Mouse (Mus musculus) T-cell, adult 66 days (primary cell): ENCODE measurements around the gene Cacna1h. TPM values are rescaled to one million over a fixed set of nuclear protein-coding genes. Genes with fewer than 3 reads are reported as not detected.

ENCODE experiments used
- total RNA-seq, 2 experiments: library from RNA; stranded (reverse); gene quantifications; 3 replicates in 1 of 2; 4 replicates in 1 of 2; pipeline ENCODE4 v1.2.4; 2023

The Cacna1h gene
- total RNA-seq, result not detected

DNA sequence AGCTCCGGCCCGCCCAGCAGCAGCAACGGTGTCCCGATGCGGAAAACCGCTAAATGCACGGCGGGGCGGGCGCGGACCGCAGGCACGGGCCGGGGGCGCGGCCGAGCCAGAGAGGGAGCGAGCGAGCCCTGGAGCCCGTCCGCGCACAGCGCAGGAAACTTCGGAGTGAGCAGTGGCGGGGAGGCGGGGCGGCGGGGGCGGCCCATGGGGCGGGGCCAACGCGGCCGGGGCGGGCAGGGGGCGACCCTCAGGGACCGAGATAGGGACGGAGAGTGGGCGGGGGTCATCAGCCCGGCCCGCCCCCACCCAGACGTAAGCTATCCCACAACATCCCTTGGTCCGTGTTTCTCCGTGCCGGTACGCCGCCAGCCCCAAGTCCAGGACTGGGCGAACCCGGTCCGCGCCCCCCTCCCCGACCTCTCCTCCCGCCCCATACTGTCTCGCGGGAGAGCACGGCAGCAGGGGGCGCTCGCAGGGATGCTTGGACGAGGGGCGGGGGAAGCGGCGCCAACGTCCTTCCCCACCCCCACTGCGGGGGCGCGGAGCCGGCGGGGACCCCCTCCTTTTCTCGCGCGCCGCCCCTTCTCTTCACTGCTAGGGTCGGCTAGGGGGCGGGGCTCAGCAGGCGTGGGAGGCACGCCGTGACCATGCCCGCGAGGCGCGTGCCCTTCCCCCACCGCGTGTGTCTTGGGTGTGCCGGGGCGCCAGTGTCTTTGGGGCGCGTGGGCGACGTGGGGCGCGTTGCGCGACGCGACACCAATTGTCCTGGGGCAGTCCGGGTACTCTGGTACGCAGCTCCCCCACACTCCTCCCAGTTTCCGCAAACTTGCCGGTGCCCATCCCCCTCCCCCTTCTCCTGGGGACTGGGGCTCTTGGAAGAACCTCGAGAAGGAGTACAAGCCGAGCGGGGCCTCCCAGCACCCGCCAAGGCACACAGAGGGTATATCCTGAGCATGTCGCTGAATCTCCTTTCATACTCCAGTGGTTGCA, at the start of gene Cacna1h:
Cacna1h (minus strand) TSS at position 167 of the 990 bp plus-strand sequence.

DNA sequence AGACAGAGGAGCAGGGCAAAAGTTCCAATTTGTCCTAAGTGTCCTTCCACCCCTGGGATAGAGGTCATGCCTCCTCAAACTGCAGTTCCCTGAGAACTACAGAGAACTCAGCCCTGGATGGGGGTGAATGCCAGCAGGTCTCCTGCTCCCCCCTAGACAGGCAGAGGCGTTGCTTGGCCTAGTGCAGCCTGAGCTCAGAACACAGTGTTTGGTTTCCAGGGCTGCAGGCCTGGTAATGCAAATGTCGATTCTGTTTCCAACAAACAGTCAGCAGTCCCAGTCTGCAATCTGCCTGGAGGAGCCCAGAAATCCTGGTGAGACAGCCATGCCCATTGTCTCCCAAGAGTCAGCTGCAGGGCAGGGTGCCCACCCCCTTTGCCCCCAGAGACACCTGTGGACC, 20.7 kb upstream of the Cacna1h start, which contains the start of gene Tekt4:
Tekt4 (plus strand) TSS at position 344 of the 400 bp plus-strand sequence.

DNA sequence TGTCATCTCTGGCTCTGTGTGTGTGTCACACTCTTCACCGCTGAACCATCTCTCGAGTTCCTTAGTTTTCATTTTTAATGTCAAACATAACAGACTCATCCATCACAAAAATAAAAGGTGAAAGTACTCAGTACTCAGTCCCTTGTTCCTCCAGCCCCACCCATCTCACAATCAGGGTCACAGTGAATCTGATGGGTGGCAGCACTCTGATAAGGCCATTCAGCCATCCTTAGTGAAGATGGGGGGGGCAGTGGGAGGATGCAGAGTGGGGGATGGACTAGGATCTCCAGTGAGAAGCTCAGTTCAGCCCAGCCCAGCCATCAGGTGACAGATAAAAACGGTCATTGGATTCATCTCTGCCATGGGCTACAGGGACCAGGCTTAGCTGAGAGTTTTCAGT, 64.6 kb downstream of the Cacna1h start, which contains the start of gene Tpsg1:
Tpsg1 (plus strand) TSS at position 301 of the 400 bp plus-strand sequence.

DNA sequence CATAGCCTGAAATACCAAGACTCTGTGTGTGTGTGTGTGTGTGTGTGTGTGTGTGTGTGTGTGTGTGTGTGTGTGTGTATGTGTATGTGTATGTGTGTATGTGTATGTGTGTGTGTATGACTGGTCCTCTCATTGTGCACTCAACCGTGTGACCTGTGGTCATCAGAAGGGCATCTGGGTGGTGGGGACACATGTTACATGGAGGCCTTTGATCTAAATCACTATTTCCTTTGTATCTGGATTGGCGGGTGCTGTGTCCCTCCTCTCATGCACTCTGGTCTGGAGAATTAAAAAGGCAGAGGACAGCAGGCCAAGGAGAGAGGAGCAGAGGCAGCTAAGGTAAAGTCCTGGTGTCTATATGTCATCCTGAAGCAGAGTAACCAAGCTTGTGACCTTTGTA, 67.6 kb downstream of the Cacna1h start, which contains the start of gene Tpsb2:
Tpsb2 (plus strand) TSS at position 301 of the 400 bp plus-strand sequence.

DNA sequence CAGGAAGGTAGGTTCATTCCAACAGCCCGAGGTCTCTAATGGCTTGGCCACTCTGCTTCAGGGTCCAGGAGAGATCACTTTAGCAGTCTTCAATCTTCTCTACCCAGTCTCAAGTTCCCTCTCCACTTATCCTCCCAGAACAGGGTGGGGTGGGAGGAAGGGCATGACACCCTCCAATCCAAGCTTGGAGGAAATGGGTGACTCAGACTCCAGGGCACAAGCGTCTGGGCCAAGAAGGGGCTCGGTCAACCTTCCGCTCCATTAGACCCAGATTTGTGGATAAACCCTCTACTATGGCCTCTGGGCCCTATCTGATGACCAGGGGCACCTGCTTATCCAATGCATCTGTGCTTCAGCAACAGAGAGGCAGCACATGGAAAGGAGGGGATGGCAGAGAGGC, 88.1 kb downstream of the Cacna1h start, which contains the start of gene Tpsab1:
Tpsab1 (minus strand) TSS at position 101 of the 400 bp plus-strand sequence.

Other genes with a start within 250 kb of the Cacna1h start
- 10 to 100 TPM; 16.3 to 19.8 TPM for gene BC003965, start 249.2 kb downstream of the Cacna1h start, total RNA-seq
- gene Unkl, start 245.4 kb downstream of the Cacna1h start, total RNA-seq, result 10 to 100 TPM; 82.5 to 91.6 TPM
- 10 to 100 TPM; 45.8 to 46.1 TPM for gene Gnptg, start 193.7 kb downstream of the Cacna1h start, total RNA-seq
- 10 to 100 TPM; 27.9 to 28.7 TPM for gene Tsr3, start 193.6 kb downstream of the Cacna1h start, total RNA-seq
- gene Baiap3, start 177.4 kb downstream of the Cacna1h start, total RNA-seq, result 10 to 100 TPM; 29.4 TPM
- 100 to 1,000 TPM; 421 to 426 TPM for gene Ube2i, start 159.2 kb downstream of the Cacna1h start, total RNA-seq
- under 1 TPM in 1 of 2 experiments, not detected in 1; 0.76 TPM for gene Prss34, start 135.4 kb downstream of the Cacna1h start, total RNA-seq
- not detected for gene Prss28, start 125.1 kb downstream of the Cacna1h start, total RNA-seq
- not detected for gene Prss29, start 115.1 kb downstream of the Cacna1h start, total RNA-seq
- 1 to 10 TPM in 1 of 2 experiments, not detected in 1; 1.1 TPM for gene Tpsab1, start 88.2 kb downstream of the Cacna1h start, total RNA-seq
- gene Tpsb2, start 67.5 kb downstream of the Cacna1h start, total RNA-seq, result 1 to 10 TPM in 1 of 2 experiments, not detected in 1; 1.0 TPM
- gene Tpsg1, start 64.5 kb downstream of the Cacna1h start, total RNA-seq, result not detected
- not detected for gene Tekt4, start 20.8 kb upstream of the Cacna1h start, total RNA-seq
- not detected for gene Sstr5, start 63.5 kb upstream of the Cacna1h start, total RNA-seq
- gene Sox8, start 136.9 kb upstream of the Cacna1h start, total RNA-seq, result not detected
- gene Lmf1, start 145.3 kb upstream of the Cacna1h start, total RNA-seq, result 10 to 100 TPM; 33.2 to 33.4 TPM